ENCODE assay signal across 20 mouse cellular contexts in the genomic region with DNA sequence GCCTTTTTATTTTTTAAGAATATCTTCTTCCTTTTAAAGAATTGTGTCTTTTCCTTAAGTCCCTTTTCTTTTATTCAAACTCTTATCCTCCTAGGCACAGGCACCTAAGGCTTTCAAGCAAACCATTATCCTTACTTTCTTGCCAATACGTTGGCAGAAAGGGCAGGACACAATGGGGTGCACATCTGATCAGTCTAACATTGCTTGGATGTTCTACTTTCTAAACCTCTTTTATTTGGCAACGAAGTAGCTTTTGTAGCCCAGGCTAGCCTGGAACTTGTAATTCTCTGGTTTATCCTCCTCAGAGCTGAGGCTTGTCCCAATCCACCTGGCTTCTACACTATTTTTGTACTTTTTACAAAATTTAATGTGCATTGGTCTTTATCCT.
DNase-seq lines count a peak whose midpoint lies in the region; ATAC-seq and TF ChIP-seq lines count a peak whose summit lies in the region.
"Had no signal": no experiment of that assay in that cellular context is flagged by ENCODE, and none has a peak within 500 bp of the region (broad histone marks: within the 10 kb centered on the region; RNA-seq: fewer than 3 reads in every experiment).

No protein-coding gene starts in this region.

- H3K36me3 ChIP-seq in forebrain, embryonic 10.5 days (replicated peaks) = no peaks in the 10 kb centered on the region
- no peaks in the 10 kb centered on the region for H3K36me3 ChIP-seq in forebrain, embryonic 11.5 days (ENCODE audit: control insufficient read depth, insufficient read depth, low read length)
- H3K36me3 ChIP-seq in forebrain, embryonic 12.5 days (replicated peaks) = no peaks in the 10 kb centered on the region
- no peaks in the 10 kb centered on the region for H3K36me3 ChIP-seq in hindbrain, postnatal 0 days (ENCODE audit: insufficient read depth, low read length)
- no peaks in the 10 kb centered on the region for H3K36me3 ChIP-seq in midbrain, embryonic 15.5 days (replicated peaks)
- H3K36me3 ChIP-seq: embryonic facial prominence, embryonic 13.5 days; heart, embryonic 15.5 days; lung, embryonic 15.5 days had no signal

- DNase-seq in forebrain, embryonic 10.5 days (ENCODE audit: extremely low spot score, low spot score) = no peak
- DNase-seq in forebrain, embryonic 11.5 days (ENCODE audit: low spot score) = no peak
- DNase-seq in hindbrain, postnatal 0 days (ENCODE audit: low spot score) = no peak
- no peak for DNase-seq in frontal cortex, postnatal 10 days (ENCODE audit: low spot score in 2 of 2)
- DNase-seq in heart, postnatal 14 days = no peak
- DNase-seq in testis, postnatal 14 days (ENCODE audit: low spot score) = no peak
- DNase-seq: adrenal gland, adult 8-10 months; cerebellum, adult 9-11 months; gastrocnemius, postnatal 36 days; kidney, adult 18-20 months; kidney, postnatal 4 days; right cerebral cortex, postnatal 4 days had no signal

- H3K27ac ChIP-seq in forebrain, embryonic 10.5 days = peak overlapping the region; percentile 75; the same call in 1 of the 2 replicates
- H3K27ac ChIP-seq in forebrain, embryonic 11.5 days (ENCODE audit: low read depth, low read length) = no peak overlapping the region
- H3K27ac ChIP-seq in forebrain, embryonic 12.5 days = 0 out of 2 replicates have a peak overlapping the region, but pooled peaks have one; percentile 47
- peak overlapping the region; percentile 78 for H3K27ac ChIP-seq in hindbrain, postnatal 0 days
- H3K27ac ChIP-seq in midbrain, embryonic 15.5 days = peak overlapping the region; percentile 64; the same call in 1 of the 2 replicates
- H3K27ac ChIP-seq: embryonic facial prominence, embryonic 13.5 days; liver, embryonic 14.5 days; lung, embryonic 15.5 days had no signal

- ATAC-seq in forebrain, embryonic 11.5 days (replicated peaks; ENCODE audit: low FRiP score) = no peak
- ATAC-seq in forebrain, embryonic 12.5 days (ENCODE audit: low FRiP score) = no peak
- ATAC-seq in hindbrain, postnatal 0 days = no peak
- no peak; the same call in 1 of the 2 replicates for ATAC-seq in midbrain, embryonic 15.5 days (replicated peaks)
- ATAC-seq: CD4-positive, CD25-positive, alpha-beta regulatory T cell, adult 4 months; Patski had no signal

- H3K9ac ChIP-seq in forebrain, embryonic 11.5 days (ENCODE audit: low read length) = no peak overlapping the region
- H3K9ac ChIP-seq in forebrain, embryonic 12.5 days = no peak overlapping the region
- no peak overlapping the region for H3K9ac ChIP-seq in hindbrain, postnatal 0 days (replicated peaks; ENCODE audit: low read length)
- H3K9ac ChIP-seq in midbrain, embryonic 15.5 days = no peak overlapping the region
- H3K9ac ChIP-seq: embryonic facial prominence, embryonic 13.5 days; heart, embryonic 15.5 days; liver, embryonic 14.5 days; lung, embryonic 15.5 days had no signal

- H3K4me3 ChIP-seq in forebrain, embryonic 10.5 days = no peak overlapping the region
- no peak overlapping the region for H3K4me3 ChIP-seq in forebrain, embryonic 11.5 days (ENCODE audit: low read depth, low read length)
- no peak overlapping the region for H3K4me3 ChIP-seq in forebrain, embryonic 12.5 days (replicated peaks)
- no peak overlapping the region for H3K4me3 ChIP-seq in hindbrain, postnatal 0 days (ENCODE audit: low read length)
- H3K4me3 ChIP-seq in midbrain, embryonic 15.5 days = no peak overlapping the region
- H3K4me3 ChIP-seq: heart, embryonic 15.5 days; lung, embryonic 15.5 days had no signal

- H3K27me3 ChIP-seq in forebrain, embryonic 10.5 days (ENCODE audit: poor library complexity, severe bottlenecking) = peaks cover 52% of the 10 kb centered on the region
- peaks cover 2% of the 10 kb centered on the region; the same call in 1 of the 2 replicates for H3K27me3 ChIP-seq in forebrain, embryonic 11.5 days (ENCODE audit: control insufficient read depth, insufficient read depth, low read length)
- peaks cover 13% of the 10 kb centered on the region; the same call in 1 of the 2 replicates for H3K27me3 ChIP-seq in forebrain, embryonic 12.5 days
- no peaks in the 10 kb centered on the region for H3K27me3 ChIP-seq in hindbrain, postnatal 0 days (ENCODE audit: insufficient read depth, low read length)
- peaks cover 7% of the 10 kb centered on the region for H3K27me3 ChIP-seq in midbrain, embryonic 15.5 days (replicated peaks)
- H3K27me3 ChIP-seq: embryonic facial prominence, embryonic 13.5 days; heart, embryonic 15.5 days; lung, embryonic 15.5 days had no signal

- H3K9me3 ChIP-seq in forebrain, embryonic 10.5 days = no peaks in the 10 kb centered on the region
- H3K9me3 ChIP-seq in forebrain, embryonic 11.5 days (ENCODE audit: control insufficient read depth, low read length) = no peaks in the 10 kb centered on the region
- H3K9me3 ChIP-seq in forebrain, embryonic 12.5 days = no peaks in the 10 kb centered on the region
- no peaks in the 10 kb centered on the region for H3K9me3 ChIP-seq in hindbrain, postnatal 0 days (ENCODE audit: low read length)
- no peaks in the 10 kb centered on the region for H3K9me3 ChIP-seq in midbrain, embryonic 15.5 days
- H3K9me3 ChIP-seq: embryonic facial prominence, embryonic 13.5 days; heart, embryonic 15.5 days; lung, embryonic 15.5 days had no signal

- WGBS in forebrain, embryonic 10.5 days = 30% methylated on average over 2 of the region's 2 CpGs
- 15% methylated on average over 2 of the region's 2 CpGs for WGBS in forebrain, embryonic 11.5 days
- WGBS in forebrain, embryonic 12.5 days = 12% methylated on average over 2 of the region's 2 CpGs
- 34% methylated on average over 2 of the region's 2 CpGs for WGBS in hindbrain, postnatal 0 days
- 18% methylated on average over 2 of the region's 2 CpGs for WGBS in midbrain, embryonic 15.5 days

- intact Hi-C loops in heart, postnatal 14 days (cut with DNase I) = no loop called here

- no peak overlapping the region; the same call in 1 of the 2 replicates for H3K4me2 ChIP-seq in forebrain, embryonic 11.5 days (ENCODE audit: low read depth, low read length, severe bottlenecking)
- H3K4me2 ChIP-seq in forebrain, embryonic 12.5 days = peak overlapping the region; percentile 45
- peak overlapping the region; percentile 46 for H3K4me2 ChIP-seq in hindbrain, postnatal 0 days (ENCODE audit: low read depth, low read length)
- H3K4me2 ChIP-seq in midbrain, embryonic 15.5 days = peak overlapping the region; percentile 48
- H3K4me2 ChIP-seq: lung, embryonic 15.5 days had no signal

- no peak for TF ChIP-seq CTCF in hindbrain, postnatal 0 days (IDR thresholded peaks at IDR 0.05; ENCODE audit: low read depth)

- peaks cover 26% of the 10 kb centered on the region for H3K4me1 ChIP-seq in forebrain, embryonic 10.5 days
- peaks cover 2% of the 10 kb centered on the region; the same call in 1 of the 2 replicates for H3K4me1 ChIP-seq in forebrain, embryonic 11.5 days (replicated peaks; ENCODE audit: control insufficient read depth, insufficient read depth, low read length)
- peaks cover 20% of the 10 kb centered on the region; the same call in 1 of the 2 replicates for H3K4me1 ChIP-seq in forebrain, embryonic 12.5 days
- no peaks in the 10 kb centered on the region for H3K4me1 ChIP-seq in hindbrain, postnatal 0 days (ENCODE audit: insufficient read depth, low read length)
- H3K4me1 ChIP-seq in midbrain, embryonic 15.5 days = peaks cover 16% of the 10 kb centered on the region
- H3K4me1 ChIP-seq: heart, embryonic 15.5 days; lung, embryonic 15.5 days had no signal
